Mouse (Mus musculus) hindbrain, embryonic 16.5 days (tissue): Measurements from ENCODE around the gene Fscn2. TPM values are rescaled to one million over a fixed set of nuclear protein-coding genes. Genes with fewer than 3 reads are reported as not detected.

Experiments used
- ATAC-seq: fragments of 200-750 bp; cut with Nextera tagmentation; 2 replicates; pipeline ENCODE4 v1.8.0; 2017; ENCODE audit warnings: moderate TSS enrichment, moderate library complexity
- H3K27ac ChIP-seq: fragments of 300-500 bp; sonication (generic); 2 replicates; pipeline ENCODE4 v1.5.1; 2014; ENCODE audit warnings: low read depth, mild to moderate bottlenecking, control low read depth, low read length, moderate library complexity
- H3K27me3 ChIP-seq: fragments of 300-500 bp; sonication (generic); replicated peaks from 2 replicates; pipeline ENCODE4 v1.6.1; 2014; ENCODE audit warnings: low read length; ENCODE audit not compliant: control insufficient read depth, insufficient read depth
- H3K36me3 ChIP-seq: fragments of 300-500 bp; sonication (generic); 2 replicates; pipeline ENCODE4 v1.6.1; 2014; ENCODE audit warnings: mild to moderate bottlenecking, low read length, moderate library complexity, mixed read lengths; ENCODE audit not compliant: control insufficient read depth, insufficient read depth
- H3K4me1 ChIP-seq: fragments of 300-500 bp; sonication (generic); 2 replicates; pipeline ENCODE4 v1.6.1; 2014; ENCODE audit warnings: low read depth, low read length; ENCODE audit not compliant: control insufficient read depth, insufficient read depth
- H3K4me2 ChIP-seq: fragments of 300-500 bp; sonication (generic); 2 replicates; pipeline ENCODE4 v1.6.1; 2014; ENCODE audit warnings: mild to moderate bottlenecking, low read length, control low read depth, moderate library complexity
- H3K4me3 ChIP-seq: fragments of 300-500 bp; sonication (generic); 2 replicates; pipeline ENCODE4 v1.5.1; 2014; ENCODE audit warnings: mild to moderate bottlenecking, low read length, control low read depth, moderate library complexity
- H3K9ac ChIP-seq: fragments of 300-500 bp; sonication (generic); 2 replicates; pipeline ENCODE4 v1.6.1; 2014; ENCODE audit warnings: low read depth, mild to moderate bottlenecking, control low read depth, low read length, moderate library complexity
- H3K9me3 ChIP-seq: fragments of 300-500 bp; sonication (generic); 2 replicates; pipeline ENCODE4 v1.6.1; 2014; ENCODE audit warnings: mild to moderate bottlenecking, low read length, moderate library complexity; ENCODE audit not compliant: control insufficient read depth
- WGBS: fragments of 180-500 bp; shearing (Covaris S2); extraction: QIAGEN DNeasy Blood & Tissue Kit; methylation state at CpG from one replicate; pipeline ENCODE4 v1.1.7; 2014; 5-methylcytosine and 5-hydroxymethylcytosine counted together
- polyA plus RNA-seq: library from polyadenylated mRNA; unstranded; fragments of >200 nt; fragmentation: Nextera tagmentation; extraction: Ambion mirVana; gene quantifications from 2 replicates; pipeline ENCODE4 v1.2.1, GENCODE M21; 2015

Gene Fscn2
- polyA plus RNA-seq, 1 experiment from 2014 or later, result 0.66 TPM

DNA sequence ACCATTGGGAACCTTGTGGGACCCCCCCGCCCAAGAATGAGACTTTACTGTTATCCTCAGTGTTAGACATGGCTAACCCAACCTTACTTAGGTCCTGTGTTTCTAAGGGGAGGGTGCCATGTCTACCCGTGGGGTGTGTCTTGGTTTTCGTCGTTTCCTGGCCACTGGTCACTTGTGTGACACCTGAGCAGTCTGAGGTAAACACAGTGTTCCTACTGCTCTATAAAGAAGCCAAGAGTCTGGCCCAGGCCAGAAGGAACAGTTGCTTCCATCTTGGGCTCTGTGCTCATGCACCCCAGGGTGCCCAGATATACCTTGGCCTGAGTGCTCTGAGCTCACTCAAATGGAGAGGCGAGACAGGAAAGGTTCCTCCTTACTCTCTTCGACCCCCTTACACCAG, 1.6 kb downstream of the Fscn2 start:
- no peak overlapping the region for H3K27ac ChIP-seq
- H3K36me3 ChIP-seq, result no peaks in the 10 kb centered on the region
- no peak overlapping the region for H3K4me2 ChIP-seq
- 92% methylated on average over 6 of the region's 6 CpGs for WGBS
- no peaks in the 10 kb centered on the region for H3K27me3 ChIP-seq
- H3K4me3 ChIP-seq, result no peak overlapping the region
- no peaks in the 10 kb centered on the region for H3K9me3 ChIP-seq
- peaks cover 28% of the 10 kb centered on the region for H3K4me1 ChIP-seq
- no peak for ATAC-seq
- H3K9ac ChIP-seq, result no peak overlapping the region

DNA sequence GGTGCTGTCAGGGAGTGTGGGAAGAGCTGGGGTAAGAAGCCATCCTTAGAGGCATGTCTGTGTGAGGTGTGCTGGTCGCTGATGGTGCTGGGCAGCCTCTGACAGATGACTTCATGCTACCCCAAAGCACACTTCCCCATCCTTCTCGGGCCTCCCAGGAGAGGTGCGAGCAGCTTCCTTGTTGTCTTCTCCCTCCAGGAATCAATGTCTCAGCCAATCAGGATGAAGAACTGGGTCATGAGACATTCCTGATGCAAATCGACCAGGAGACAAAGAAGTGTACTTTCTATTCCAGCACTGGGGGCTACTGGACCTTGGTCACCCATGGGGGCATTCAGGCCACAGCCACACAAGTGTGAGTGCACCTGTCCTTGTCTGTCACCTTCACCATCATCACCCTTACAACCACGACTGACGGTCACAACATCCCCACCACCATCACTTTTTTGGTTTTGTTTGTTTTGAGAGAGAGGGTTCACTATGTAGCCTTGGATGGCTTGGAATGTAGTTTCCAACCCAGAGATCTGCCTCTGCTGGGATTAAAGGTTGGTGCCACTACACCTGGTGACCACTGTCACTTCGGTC, 5.2 kb downstream of the Fscn2 start:
- Histone ChIP-seq H3K4me3 (no peak overlapping the region), H3K9ac (no peak overlapping the region), H3K27me3 (no peaks in the 10 kb centered on the region), H3K9me3 (no peaks in the 10 kb centered on the region), H3K4me2 (no peak overlapping the region), H3K4me1 (peaks cover 13% of the 10 kb centered on the region; the same call in 1 of the 2 replicates), H3K36me3 (peaks cover 9% of the 10 kb centered on the region), H3K27ac (no peak overlapping the region)
- no peak for ATAC-seq
- 35% methylated on average over 7 of the region's 7 CpGs for WGBS

DNA sequence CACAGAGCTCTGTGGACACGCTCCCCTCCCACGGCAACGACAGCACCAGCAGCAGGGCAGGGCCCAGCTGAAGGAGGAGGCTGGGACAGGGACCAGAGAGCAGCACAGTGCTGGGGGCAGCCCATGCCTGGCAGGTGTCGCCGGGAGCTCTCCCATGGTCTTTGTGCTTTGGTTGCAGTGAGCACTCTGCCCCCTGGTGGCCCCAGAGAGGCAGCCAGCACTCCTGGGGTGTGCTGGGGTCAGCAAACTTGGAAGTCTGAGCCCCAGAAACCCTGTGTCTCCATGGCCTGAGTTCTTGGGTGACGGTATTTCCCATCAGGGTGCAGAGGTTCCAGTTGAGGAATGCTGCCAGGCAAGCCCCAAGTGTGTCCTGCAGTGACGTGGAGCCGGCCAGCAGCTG, 8.3 kb downstream of the Fscn2 start:
- peaks cover 16% of the 10 kb centered on the region; the same call in 1 of the 2 replicates for H3K4me1 ChIP-seq
- H3K27me3 ChIP-seq, result no peaks in the 10 kb centered on the region
- no peak overlapping the region for H3K4me2 ChIP-seq
- no peaks in the 10 kb centered on the region for H3K9me3 ChIP-seq
- H3K36me3 ChIP-seq, result peaks cover 31% of the 10 kb centered on the region
- H3K9ac ChIP-seq, result peak overlapping the region; percentile 41; the same call in 1 of the 2 replicates
- 31% methylated on average over 8 of the region's 8 CpGs for WGBS
- H3K4me3 ChIP-seq, result no peak overlapping the region
- no peak overlapping the region for H3K27ac ChIP-seq
- peak; percentile 55; the same call in 1 of the 2 replicates for ATAC-seq

DNA sequence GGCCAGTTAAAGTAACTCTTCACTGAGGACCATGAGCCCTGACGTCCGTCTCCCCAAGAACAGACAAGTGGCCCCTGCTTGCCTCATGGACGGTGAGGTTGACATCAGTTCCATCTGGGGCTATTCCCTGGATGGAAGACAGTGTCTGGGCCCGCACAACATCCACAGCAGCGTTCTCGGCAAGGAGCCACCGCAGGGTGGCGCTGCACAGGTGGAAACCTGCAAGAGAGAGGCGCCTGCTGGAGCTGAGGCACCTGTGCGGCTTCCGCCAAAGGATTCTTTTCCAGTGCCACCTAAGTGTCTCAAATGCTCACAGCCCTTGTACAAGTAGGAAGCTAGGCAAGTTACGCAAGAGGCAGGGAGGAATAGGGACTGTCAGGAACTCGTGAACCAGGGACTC, 11.7 kb downstream of the Fscn2 start:
- H3K4me1 ChIP-seq, result peaks cover 21% of the 10 kb centered on the region
- no peak overlapping the region for H3K4me3 ChIP-seq
- no peak overlapping the region for H3K4me2 ChIP-seq
- ATAC-seq, result no peak
- no peaks in the 10 kb centered on the region for H3K9me3 ChIP-seq
- no peak overlapping the region for H3K9ac ChIP-seq
- H3K27ac ChIP-seq, result no peak overlapping the region
- no peaks in the 10 kb centered on the region for H3K27me3 ChIP-seq
- WGBS, result 61% methylated on average over 13 of the region's 13 CpGs
- H3K36me3 ChIP-seq, result peaks cover 40% of the 10 kb centered on the region

DNA sequence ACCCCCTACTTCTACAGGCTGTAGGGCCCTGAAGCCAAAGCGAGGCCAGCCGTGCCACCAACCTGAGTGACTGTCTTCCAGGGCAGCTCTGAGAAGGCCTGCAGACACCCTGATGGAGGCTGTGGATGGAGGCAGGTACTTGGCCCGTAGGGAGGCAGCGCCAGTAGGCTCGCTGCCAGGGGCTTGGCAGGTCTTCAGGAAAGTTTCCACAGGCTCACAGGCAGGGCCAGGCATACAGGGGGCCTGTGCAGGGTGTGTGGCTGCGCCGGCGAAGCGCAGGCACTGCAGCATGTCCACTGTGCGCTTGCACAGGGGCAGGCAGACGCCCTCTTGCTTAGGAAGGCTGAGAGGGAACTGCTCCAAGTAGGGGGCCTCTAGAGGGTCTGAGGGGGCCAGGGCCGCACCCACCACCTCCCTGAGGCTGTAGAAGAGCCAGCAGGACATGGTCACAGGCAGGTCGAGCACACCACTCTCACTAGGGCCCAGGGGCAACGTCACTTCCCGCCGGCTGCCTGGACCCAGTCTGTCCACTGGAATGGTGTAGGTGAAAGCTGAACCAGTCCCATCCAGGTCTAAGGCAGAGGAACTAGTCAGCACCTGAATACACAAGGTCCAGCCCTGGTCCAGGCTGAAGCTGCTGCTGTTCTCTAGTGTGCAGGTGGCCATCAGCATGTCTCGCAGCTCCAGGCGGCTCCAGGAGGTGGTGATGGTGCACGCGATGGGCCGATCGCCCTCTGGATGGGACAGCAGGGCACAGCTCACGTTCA, 12.7 kb downstream of the Fscn2 start:
- no peaks in the 10 kb centered on the region for H3K9me3 ChIP-seq
- 80% methylated on average over 23 of the region's 23 CpGs for WGBS
- no peak for ATAC-seq
- H3K9ac ChIP-seq, result no peak overlapping the region
- no peak overlapping the region for H3K4me3 ChIP-seq
- no peaks in the 10 kb centered on the region for H3K27me3 ChIP-seq
- peaks cover 37% of the 10 kb centered on the region for H3K36me3 ChIP-seq
- H3K4me2 ChIP-seq, result no peak overlapping the region
- peak overlapping the region; percentile 32; the same call in 1 of the 2 replicates for H3K27ac ChIP-seq
- peaks cover 23% of the 10 kb centered on the region for H3K4me1 ChIP-seq

DNA sequence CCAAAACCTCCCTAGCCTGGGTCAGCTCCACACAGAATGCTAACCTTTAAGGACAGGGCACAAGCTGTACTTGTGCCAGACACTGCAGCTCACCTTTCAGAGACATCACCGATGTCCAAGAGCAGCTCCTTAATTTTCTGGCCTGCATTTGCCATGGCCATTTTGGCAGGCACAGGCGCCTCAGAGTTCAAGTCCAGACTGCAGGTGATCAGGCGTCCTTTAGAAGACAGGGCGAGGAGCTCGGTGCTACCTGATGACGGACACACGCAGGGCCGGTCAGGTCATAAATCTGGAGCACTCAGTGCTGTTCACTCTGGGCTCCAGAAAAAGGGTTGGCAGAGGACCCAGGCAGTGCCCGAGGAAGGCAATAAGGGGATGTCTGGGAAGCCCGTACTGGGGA, 14.0 kb downstream of the Fscn2 start:
- Histone ChIP-seq H3K9ac (no peak overlapping the region), H3K36me3 (peaks cover 35% of the 10 kb centered on the region), H3K27ac (no peak overlapping the region), H3K27me3 (no peaks in the 10 kb centered on the region), H3K4me2 (no peak overlapping the region), H3K9me3 (no peaks in the 10 kb centered on the region), H3K4me1 (peaks cover 18% of the 10 kb centered on the region), H3K4me3 (no peak overlapping the region)
- 93% methylated on average over 10 of the region's 10 CpGs for WGBS
- ATAC-seq, result no peak

DNA sequence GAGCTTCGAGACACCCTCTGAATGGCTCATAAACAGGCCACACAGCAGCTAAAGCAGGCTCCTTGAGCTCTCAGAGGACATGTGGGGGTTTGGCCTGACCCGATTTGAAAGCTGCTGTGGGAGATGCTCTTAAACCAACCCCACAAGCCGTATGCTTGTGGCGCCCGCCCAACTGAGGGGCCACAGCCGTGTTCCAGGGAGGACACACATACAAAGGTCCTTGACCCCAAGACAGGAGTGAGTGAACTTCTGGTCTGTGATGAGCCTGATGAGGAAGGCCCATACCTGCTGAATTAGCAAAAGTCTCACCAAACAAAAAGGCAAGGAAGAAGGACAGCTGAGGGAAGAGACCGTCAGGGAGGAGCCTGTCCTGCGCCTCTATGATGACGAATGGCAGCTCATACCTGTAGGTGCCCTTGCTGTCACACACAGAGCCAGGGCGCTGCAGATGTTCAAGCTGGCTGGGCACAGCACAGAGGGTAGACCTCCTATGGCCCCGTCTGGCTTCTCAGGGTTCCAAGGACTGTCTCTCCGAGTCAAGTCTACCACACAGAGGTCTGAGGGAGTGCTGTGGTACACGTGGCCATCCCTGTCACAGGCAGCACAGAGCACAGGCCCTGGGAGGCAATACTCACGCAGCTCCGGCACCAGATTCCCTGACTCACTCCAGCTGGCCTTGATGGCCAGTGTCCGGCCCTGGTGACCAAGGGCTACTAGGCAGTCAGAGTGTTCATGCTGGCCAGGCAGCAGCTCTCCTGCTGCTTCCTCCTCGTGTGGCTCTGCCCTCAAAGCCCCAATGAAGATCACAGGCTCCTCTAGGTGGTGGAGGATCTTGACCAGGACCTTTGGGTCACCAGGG, 15.2 kb downstream of the Fscn2 start:
- peaks cover 35% of the 10 kb centered on the region for H3K36me3 ChIP-seq
- no peaks in the 10 kb centered on the region for H3K9me3 ChIP-seq
- H3K4me2 ChIP-seq, result peak overlapping the region; percentile 85
- H3K9ac ChIP-seq, result no peak overlapping the region
- no peak for ATAC-seq
- peaks cover 18% of the 10 kb centered on the region for H3K4me1 ChIP-seq
- H3K4me3 ChIP-seq, result no peak overlapping the region
- no peak overlapping the region for H3K27ac ChIP-seq
- WGBS, result 88% methylated on average over 17 of the region's 17 CpGs
- no peaks in the 10 kb centered on the region for H3K27me3 ChIP-seq

DNA sequence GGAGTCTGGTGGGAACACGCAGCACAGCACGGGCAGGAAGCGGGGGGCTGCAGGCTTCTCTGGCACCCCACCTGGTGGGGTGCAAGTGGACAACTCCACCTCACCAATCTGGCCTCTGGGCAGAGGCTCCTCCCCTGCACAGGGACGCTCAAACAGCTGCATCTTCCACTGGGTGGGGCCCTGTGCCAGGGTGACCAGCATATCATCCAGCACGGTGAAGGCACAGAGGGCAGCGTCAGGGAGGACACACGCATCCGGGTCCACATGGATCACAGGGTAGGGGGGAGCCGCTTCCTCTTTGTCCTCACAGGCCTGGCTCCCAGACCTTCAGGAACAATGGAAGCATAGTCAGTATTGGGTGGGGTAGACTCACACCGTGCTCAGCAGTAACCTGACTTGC, 16.0 kb downstream of the Fscn2 start:
- H3K4me3 ChIP-seq, result peak overlapping the region; percentile 65
- H3K27ac ChIP-seq, result peak overlapping the region; percentile 49; the same call in 1 of the 2 replicates
- no peaks in the 10 kb centered on the region for H3K9me3 ChIP-seq
- H3K9ac ChIP-seq, result peak overlapping the region; percentile 88
- H3K4me2 ChIP-seq, result peak overlapping the region; percentile 85
- peaks cover 18% of the 10 kb centered on the region for H3K4me1 ChIP-seq
- H3K36me3 ChIP-seq, result peaks cover 28% of the 10 kb centered on the region
- ATAC-seq, result no peak
- 62% methylated on average over 10 of the region's 10 CpGs for WGBS
- no peaks in the 10 kb centered on the region for H3K27me3 ChIP-seq
